Mouse (Mus musculus) brain, embryonic 18.5 days (tissue): ENCODE measurements around the gene Kcnip3.
A peak's percentile ranks its signal among the peaks of the same experiment; 100 is the strongest.

Experiments
- DNase-seq: peaks from one replicate; pipeline ENCODE4 v3.0.0-alpha.2; 2012; ENCODE audit warnings: low read depth, low spot score

The Kcnip3 gene

DNA sequence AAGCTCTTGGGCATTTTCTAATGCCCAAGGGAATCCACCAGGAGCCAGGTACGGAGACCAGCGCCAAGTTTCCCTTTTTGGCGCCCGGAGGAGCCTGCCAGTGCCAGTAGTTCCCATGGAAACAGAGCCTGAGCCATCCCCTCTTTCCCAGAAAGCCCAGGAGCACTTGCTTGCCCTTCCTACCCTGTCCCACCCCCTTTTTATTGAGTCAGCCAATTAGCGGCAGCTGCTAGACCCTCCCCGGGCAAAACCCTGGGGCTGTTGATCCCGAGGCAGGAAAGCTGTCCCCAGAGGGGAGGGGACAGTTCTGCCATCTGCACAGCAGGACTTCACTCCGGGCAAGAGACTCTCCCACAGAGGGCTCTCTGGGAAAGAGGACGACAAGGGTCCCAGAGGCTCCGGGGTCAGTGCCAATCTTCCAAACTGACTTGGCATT lies at the start of gene Kcnip3:
Gene Kcnip3, minus strand, starts transcription at position 89 of the 436 bp plus-strand sequence.
- peak; percentile 70 for DNase-seq

GRCm38 (mm10) chr2:127559070-127559966 lies 37.4 kb upstream of the Kcnip3 start:
- DNase-seq, result peak; percentile 87

DNA sequence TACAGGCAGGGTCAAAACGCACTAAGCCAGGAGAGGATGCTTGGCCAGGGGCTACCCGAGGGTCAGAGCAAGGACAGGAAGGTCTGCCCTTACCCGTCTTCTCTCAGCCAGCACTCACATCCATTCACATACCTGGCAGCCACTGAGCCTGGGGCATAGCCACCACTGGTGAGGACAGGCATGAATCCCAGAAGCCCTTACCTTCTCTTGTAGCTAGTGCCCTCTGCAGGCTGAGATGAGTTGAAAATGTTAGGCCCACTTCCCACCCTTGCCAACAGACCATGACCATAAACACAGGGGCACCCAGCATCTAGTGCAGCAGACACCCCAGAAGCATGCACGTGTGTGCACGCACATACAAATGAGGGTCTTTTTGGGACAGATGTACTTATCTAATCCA lies 29.2 kb upstream of the Kcnip3 start:
- DNase-seq, result peak; percentile 10

- no peak for DNase-seq
These were observed 28.6 kb upstream of the Kcnip3 start for GRCm38 (mm10) chr2:127550446-127550845.

DNA sequence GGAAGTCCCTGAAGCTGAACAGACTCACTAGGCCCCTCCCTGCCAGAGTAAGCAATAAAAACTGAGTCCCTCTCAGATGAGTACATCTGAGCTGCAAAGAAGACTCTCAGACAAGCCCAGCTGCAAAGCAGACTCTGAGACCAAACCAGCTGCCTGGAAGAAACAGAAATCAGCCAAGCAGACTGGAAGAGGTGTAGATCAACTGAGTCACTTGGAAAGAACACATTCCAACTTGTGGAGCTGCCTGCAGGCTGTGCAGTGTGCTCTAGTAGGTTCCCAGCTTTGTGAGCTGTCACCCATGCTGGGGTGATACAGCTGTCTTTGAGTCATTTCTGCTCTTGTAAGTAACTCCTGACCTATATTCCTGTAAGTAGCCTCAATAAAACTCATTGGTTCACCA lies 27.8 kb upstream of the Kcnip3 start:
- DNase-seq, result no peak

DNA sequence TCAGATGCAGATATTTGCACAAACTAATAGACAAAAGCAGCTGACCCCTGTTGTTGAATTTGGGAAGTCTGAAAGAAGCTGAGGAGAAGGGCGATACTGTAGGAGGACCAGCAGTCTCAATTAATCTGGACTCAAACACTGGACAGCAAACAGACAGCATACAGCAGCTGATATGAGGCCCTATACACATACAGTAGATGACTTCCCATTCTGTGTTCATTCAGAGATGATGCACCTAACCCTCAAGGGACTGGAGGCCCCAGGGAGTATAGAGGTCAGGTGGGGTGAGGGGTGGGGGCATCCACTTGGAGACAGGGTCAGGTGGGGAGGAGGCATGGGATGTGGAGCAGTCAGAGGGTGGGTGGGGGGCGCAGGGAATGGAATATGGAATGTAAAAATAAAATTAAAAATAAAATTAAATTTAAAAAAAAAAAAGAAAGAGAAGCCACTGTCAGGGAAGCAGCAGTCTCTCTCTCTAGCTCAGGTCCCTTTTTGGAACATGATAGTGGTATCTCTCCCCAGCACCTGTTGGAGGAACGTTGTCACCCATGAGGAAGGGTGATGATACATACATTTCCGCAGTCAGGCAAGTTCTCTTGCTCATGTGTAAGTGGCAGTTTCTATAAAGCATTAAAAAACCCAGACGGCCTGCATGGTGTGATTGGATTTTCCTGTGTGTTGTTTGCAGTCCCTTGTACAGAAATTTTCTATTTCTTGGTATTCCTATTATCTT lies 26.6 kb upstream of the Kcnip3 start:
- no peak for DNase-seq

GRCm38 (mm10) chr2:127541697-127542096 lies 19.8 kb upstream of the Kcnip3 start:
- DNase-seq, result no peak

DNA sequence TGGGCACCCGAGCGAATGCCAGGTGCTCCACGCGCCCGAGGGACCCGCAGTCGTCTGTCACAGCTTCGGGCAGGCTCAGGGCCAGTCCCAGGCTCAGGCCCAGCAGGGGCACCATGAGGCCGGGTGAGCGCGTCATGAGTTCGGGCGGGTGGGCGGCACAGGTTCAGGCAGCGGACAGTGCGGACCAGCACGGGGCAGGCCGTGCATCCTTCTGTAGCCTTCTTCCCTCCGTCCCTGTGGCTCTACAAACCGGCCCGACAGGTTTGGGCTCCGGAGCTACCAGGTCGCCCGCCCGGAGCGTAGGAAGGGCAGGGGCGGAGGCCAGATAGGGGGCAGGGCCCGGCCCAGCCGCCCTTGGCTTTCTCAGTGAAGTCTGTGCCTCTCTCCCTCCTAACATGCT lies 19.3 kb upstream of the Kcnip3 start, which contains the start of gene Prom2:
Gene Prom2, minus strand, starts transcription at position 283 of the 400 bp plus-strand sequence.
- DNase-seq, result no peak

- DNase-seq, result no peak
These were observed 17.6 kb upstream of the Kcnip3 start for GRCm38 (mm10) chr2:127539494-127539893.

DNA sequence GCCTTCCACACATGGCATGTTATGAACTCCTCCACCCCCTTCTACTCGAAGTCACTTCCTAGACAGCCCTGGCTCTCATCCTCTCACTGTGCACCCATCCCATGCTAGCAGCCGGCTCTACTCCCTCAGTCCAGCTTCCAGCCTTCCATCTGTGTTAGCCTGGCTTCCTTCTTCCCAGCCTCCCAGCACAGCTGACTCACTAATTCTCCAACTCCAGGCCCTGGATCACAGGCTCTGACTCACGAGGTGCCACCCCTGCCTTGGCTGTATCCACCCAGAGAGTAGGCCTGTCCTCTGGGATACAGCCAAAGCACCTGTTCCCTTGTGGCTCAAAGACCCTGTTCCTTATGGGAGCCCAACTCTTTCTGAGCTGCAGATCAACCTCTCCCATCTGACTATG lies 15.7 kb upstream of the Kcnip3 start:
- no peak for DNase-seq

DNA sequence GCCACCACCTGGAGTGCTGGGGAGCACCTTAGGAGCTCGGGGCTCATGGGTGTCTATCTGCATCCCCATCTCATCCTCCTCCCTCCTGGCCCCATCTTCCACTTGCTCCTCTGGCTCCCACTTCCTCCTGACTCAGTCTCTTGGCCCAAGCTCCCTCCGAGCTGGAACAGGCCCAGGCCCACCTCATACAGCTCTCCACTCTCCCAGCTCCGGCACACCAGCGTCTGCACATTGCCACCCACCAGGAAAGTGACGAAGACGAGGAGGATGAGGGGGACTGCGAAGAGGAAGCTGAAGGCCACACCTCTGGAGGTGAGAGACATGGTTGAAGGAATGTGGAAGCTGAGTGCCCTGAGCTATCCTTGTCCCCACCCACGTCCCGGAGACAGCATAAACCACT lies 13.5 kb upstream of the Kcnip3 start:
- no peak for DNase-seq

- no peak for DNase-seq
These were observed 10.5 kb upstream of the Kcnip3 start for GRCm38 (mm10) chr2:127532379-127532778.

GRCm38 (mm10) chr2:127531592-127531991 lies 9.7 kb upstream of the Kcnip3 start:
- DNase-seq, result no peak

DNA sequence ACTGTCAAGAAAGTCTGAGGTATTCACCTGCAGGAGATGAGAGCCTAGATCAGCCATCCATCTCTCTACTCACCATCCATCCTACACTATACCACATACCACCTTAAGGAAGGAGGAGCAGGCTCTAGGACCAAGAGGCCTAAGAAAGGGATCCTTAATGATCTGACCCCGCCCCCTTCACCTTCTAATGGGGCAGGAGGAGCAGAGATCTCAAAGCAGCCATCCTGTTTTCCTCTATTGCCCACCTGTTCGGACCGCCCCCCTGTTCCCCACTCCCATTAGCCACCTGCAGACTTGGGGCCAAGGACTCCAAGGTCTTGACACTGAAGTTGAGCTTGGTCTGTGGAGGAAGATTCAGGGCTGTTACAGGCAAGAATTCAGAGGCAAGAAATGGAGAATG lies 8.5 kb upstream of the Kcnip3 start:
- DNase-seq, result no peak

- DNase-seq, result no peak
These were observed 3.3 kb upstream of the Kcnip3 start for GRCm38 (mm10) chr2:127525004-127525775.

DNA sequence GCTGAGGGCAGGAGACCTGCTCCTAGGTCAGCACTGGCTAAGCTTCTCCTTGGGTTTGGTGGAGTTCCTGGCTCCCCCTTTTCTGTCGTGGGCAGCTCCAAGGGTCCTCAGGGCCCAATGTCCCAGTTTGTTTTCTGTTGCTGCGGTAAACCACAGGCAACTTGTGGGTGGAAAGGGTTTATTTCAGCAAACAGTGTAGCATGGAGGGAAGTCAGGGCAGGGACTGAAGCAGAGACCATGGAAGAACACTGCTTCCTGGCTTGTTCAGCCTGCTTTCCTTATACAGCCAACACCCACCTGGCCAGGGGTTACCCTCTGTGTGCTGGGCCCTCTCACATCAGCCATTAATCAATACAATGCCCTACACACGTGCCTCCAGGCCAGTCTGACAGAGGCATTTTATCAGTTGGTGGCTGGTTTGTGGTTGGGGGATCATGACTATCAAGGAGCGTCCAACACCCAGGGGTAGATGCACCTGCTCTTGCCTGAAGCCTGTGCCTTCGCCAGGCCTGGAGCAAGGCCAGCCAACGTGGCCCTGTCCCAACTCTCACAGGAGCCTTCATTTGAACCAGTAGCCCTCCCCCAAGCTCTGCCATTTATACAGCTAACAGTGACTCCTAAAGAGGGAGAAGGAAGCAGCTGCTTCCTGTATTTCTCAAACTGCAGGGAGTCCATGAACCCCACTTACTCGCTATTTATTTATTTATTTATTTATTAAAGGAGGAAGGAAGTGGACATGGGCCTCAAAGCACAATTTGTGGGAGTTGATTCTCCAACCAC lies 2.2 kb upstream of the Kcnip3 start:
- no peak for DNase-seq

GRCm38 (mm10) chr2:127521172-127522005 lies 505 bp downstream of the Kcnip3 start:
- DNase-seq, result peak; percentile 62

GRCm38 (mm10) chr2:127520123-127520522 lies 1.8 kb downstream of the Kcnip3 start:
- DNase-seq, result no peak

DNA sequence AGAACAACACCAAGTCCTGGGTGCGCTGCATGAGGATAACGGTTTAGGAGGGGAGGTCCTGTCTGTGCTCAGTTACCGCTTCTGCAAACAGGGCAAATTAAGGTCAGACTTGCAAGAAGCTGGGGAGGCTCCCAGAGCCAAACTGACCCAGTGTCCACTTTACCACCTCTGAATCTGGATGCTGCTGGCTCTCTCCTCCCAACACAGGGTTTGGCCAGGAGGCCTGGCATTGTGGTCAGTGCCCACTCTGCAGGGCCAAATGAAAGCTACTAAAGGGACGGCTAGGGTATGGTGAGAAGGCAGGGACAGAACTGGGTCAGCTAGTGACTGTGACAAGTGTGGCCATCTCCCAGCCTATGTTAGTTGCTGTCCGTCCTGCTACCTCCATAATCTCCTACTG lies 2.6 kb downstream of the Kcnip3 start:
- DNase-seq, result no peak

GRCm38 (mm10) chr2:127518831-127519230 lies 3.1 kb downstream of the Kcnip3 start:
- DNase-seq, result no peak
